In the genomic region with DNA sequence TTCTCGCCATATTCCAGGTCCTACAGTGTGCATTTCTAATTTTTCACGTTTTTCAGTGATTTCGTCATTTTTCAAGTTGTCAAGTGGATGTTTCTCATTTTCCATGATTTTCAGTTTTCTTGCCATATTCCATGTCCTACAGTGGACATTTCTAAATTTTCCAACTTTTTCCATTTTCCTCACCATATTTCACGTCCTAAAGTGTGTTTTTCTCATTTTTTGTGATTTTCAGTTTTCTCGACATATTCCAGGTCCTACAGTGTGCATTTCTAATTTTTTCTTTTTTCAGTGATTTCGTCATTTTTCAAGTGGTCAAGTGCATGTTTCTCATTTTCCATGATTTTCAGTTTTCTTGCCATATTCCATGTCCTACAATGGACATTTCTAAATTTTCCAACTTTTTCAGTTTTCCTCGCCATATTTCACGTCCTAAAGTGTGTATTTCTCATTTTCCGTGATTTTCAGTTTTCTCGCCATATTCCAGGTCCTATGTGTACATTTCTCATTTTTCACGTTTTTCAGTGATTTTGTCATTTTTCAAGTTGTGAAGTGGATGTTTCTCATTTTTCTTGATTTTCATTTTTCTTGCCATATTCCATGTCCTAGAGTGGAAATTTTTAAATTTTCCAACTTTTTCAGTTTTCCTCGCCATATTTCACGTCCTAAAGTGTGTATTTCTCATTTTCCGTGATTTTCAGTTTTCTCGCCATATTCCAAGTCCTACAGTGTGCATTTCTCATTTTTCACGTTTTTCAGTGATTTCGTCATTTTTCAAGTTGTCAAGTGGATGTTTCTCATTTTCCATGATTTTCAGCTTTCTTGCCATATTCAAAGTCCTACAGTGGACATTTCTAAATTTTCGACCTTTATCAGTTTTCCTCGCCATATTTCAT, we compare ENCODE assay signal across 8 mouse cellular contexts. TPM values are rescaled to one million over a fixed set of nuclear protein-coding genes. Genes with fewer than 3 reads are reported as not detected.
DNase-seq lines count a peak whose midpoint lies in the region; ATAC-seq and TF ChIP-seq lines count a peak whose summit lies in the region.
"Not testable (repeated sequence)": the region's sequence is repeated elsewhere in the genome, so short reads cannot be mapped to it uniquely, and the experiment has no call there.
"Had no signal": no experiment of that assay in that cellular context is flagged by ENCODE, and none has a peak within 500 bp of the region (broad histone marks: within the 10 kb centered on the region; RNA-seq: fewer than 3 reads in every experiment).

No protein-coding gene starts in this region.

- TF ChIP-seq CTCF in gastrocnemius, adult 2 months (IDR thresholded peaks at IDR 0.05) = not testable (repeated sequence)

- H3K36me3 ChIP-seq in hindbrain, embryonic 11.5 days (ENCODE audit: control insufficient read depth, insufficient read depth, low read length); limb, embryonic 15.5 days; midbrain, embryonic 15.5 days (replicated peaks): not testable (repeated sequence)

- H3K4me1 ChIP-seq in hindbrain, embryonic 11.5 days (replicated peaks; ENCODE audit: control insufficient read depth, insufficient read depth, low read length); limb, embryonic 15.5 days; midbrain, embryonic 15.5 days: not testable (repeated sequence)

- H3K27me3 ChIP-seq in hindbrain, embryonic 11.5 days (ENCODE audit: control insufficient read depth, insufficient read depth, low read length); limb, embryonic 15.5 days; midbrain, embryonic 15.5 days (replicated peaks): not testable (repeated sequence)

- ATAC-seq in hindbrain, embryonic 11.5 days (ENCODE audit: low FRiP score) = peak; percentile 76
- peak; percentile 68; the same call in 1 of the 2 replicates for ATAC-seq in limb, embryonic 15.5 days (ENCODE audit: insufficient number of reproducible peaks, low FRiP score, low TSS enrichment, low read depth)
- 0 out of 2 replicates have a peak, but pooled peaks have one; percentile 69 for ATAC-seq in midbrain, embryonic 15.5 days (replicated peaks)

- intact Hi-C loops in gastrocnemius, adult 2 months (cut with DNase I) = not testable (repeated sequence)

- H3K9ac ChIP-seq in hindbrain, embryonic 11.5 days (ENCODE audit: low read depth, low read length); limb, embryonic 15.5 days; midbrain, embryonic 15.5 days: not testable (repeated sequence)

- WGBS in hindbrain, embryonic 11.5 days = 75% methylated on average over 11 of the region's 19 CpGs
- 76% methylated on average over 17 of the region's 19 CpGs for whole genome bisulfite sequencing in limb, embryonic 15.5 days
- 76% methylated on average over 17 of the region's 19 CpGs for WGBS in midbrain, embryonic 15.5 days

- H3K27ac ChIP-seq in gastrocnemius, adult 2 months; hindbrain, embryonic 11.5 days (ENCODE audit: low read depth, low read length); limb, embryonic 15.5 days; midbrain, embryonic 15.5 days: not testable (repeated sequence)

- not testable (repeated sequence) for H3K4me2 ChIP-seq in hindbrain, embryonic 11.5 days (replicated peaks; ENCODE audit: low read depth, low read length); limb, embryonic 15.5 days; midbrain, embryonic 15.5 days

- not testable (repeated sequence) for H3K4me3 ChIP-seq in gastrocnemius, adult 2 months; hindbrain, embryonic 11.5 days (ENCODE audit: low read depth, low read length); limb, embryonic 15.5 days; midbrain, embryonic 15.5 days

- H3K9me3 ChIP-seq in hindbrain, embryonic 11.5 days (ENCODE audit: control insufficient read depth, low read length); limb, embryonic 15.5 days; midbrain, embryonic 15.5 days: not testable (repeated sequence)

- peak; percentile 52 to 67 for DNase-seq in cerebellum, postnatal 25 days
- DNase-seq in gastrocnemius, adult 2 months = peak; percentile 21
- not testable (repeated sequence) for DNase-seq in hindbrain, embryonic 11.5 days (ENCODE audit: low spot score)
- peak; percentile 64 for DNase-seq in layer of hippocampus, adult 11-12 months (ENCODE audit: low spot score)
- peak; percentile 86 to 94 for DNase-seq in spleen, postnatal 36 days (ENCODE audit: low spot score in 2 of 2)

RNA-seq across cellular contexts. Expression of gene Gm10719, which starts 2.9 kb away (rescaled TPM):
- not detected for total RNA-seq in gastrocnemius, adult 2 months (2021)
- polyA plus RNA-seq in hindbrain, embryonic 11.5 days (2014; fragmentation: Nextera tagmentation; extraction: Ambion mirVana) = not detected in 2 replicates
- polyA plus RNA-seq in limb, embryonic 15.5 days (2015; fragmentation: Nextera tagmentation; extraction: Ambion mirVana) = 0.41 TPM in 1 of 2 replicates, not detected in the other
- polyA plus RNA-seq in midbrain, embryonic 15.5 days (2015; fragmentation: Nextera tagmentation; extraction: Ambion mirVana) = 0.28 and 0.34 TPM in 2 replicates
- polyA plus RNA-seq: testis, adult 2 months had no signal

RNA-seq across cellular contexts. Expression of gene Gm10718, which starts 3.3 kb away (rescaled TPM):
- not detected for total RNA-seq in gastrocnemius, adult 2 months (2021)
- polyA plus RNA-seq in hindbrain, embryonic 11.5 days (2014; fragmentation: Nextera tagmentation; extraction: Ambion mirVana) = 0.75 and 1.2 TPM in 2 replicates
- 0.41 TPM in 1 of 2 replicates, not detected in the other for polyA plus RNA-seq in limb, embryonic 15.5 days (2015; fragmentation: Nextera tagmentation; extraction: Ambion mirVana)
- polyA plus RNA-seq in midbrain, embryonic 15.5 days (2015; fragmentation: Nextera tagmentation; extraction: Ambion mirVana) = 0.27 and 0.49 TPM in 2 replicates
- polyA plus RNA-seq: testis, adult 2 months had no signal

RNA-seq across cellular contexts. Expression of gene Gm10720, which starts 4.6 kb away (rescaled TPM):
- total RNA-seq in gastrocnemius, adult 2 months (2021) = not detected
- not detected in 2 replicates for polyA plus RNA-seq in hindbrain, embryonic 11.5 days (2014; fragmentation: Nextera tagmentation; extraction: Ambion mirVana)
- not detected in 2 replicates for polyA plus RNA-seq in limb, embryonic 15.5 days (2015; fragmentation: Nextera tagmentation; extraction: Ambion mirVana)
- polyA plus RNA-seq in midbrain, embryonic 15.5 days (2015; fragmentation: Nextera tagmentation; extraction: Ambion mirVana) = not detected in 2 replicates
- polyA plus RNA-seq: testis, adult 2 months had no signal

RNA-seq across cellular contexts. Expression of gene Gm10717, which starts 5.1 kb away (rescaled TPM):
- total RNA-seq in gastrocnemius, adult 2 months (2021) = not detected
- 0.88 and 1.1 TPM in 2 replicates for polyA plus RNA-seq in hindbrain, embryonic 11.5 days (2014; fragmentation: Nextera tagmentation; extraction: Ambion mirVana)
- 0.26 TPM in 1 of 2 replicates, not detected in the other for polyA plus RNA-seq in limb, embryonic 15.5 days (2015; fragmentation: Nextera tagmentation; extraction: Ambion mirVana)
- 0.92 and 1.0 TPM in 2 replicates for polyA plus RNA-seq in midbrain, embryonic 15.5 days (2015; fragmentation: Nextera tagmentation; extraction: Ambion mirVana)
- polyA plus RNA-seq: testis, adult 2 months had no signal

RNA-seq across cellular contexts. Expression of gene Gm10721, which starts 7.1 kb away (rescaled TPM):
- not detected for total RNA-seq in gastrocnemius, adult 2 months (2021)
- not detected in 2 replicates for polyA plus RNA-seq in hindbrain, embryonic 11.5 days (2014; fragmentation: Nextera tagmentation; extraction: Ambion mirVana)
- not detected in 2 replicates for polyA plus RNA-seq in limb, embryonic 15.5 days (2015; fragmentation: Nextera tagmentation; extraction: Ambion mirVana)
- not detected in 2 replicates for polyA plus RNA-seq in midbrain, embryonic 15.5 days (2015; fragmentation: Nextera tagmentation; extraction: Ambion mirVana)
- polyA plus RNA-seq: testis, adult 2 months had no signal
